Mouse (Mus musculus) MEL (cell line): ENCODE measurements around the gene Etfdh.

ENCODE experiments used
- CTCF ChIP-seq, 3 experiments: IDR thresholded peaks in 2 of 3; conservative IDR thresholded peaks in 1 of 3; 2 replicates each; pipeline ENCODE4 v1.5.1; 2011 to 2012; ENCODE audit warnings: low read length in 3 of 3, low read depth in 2 of 3, mild to moderate bottlenecking in 2 of 3, improper control_type of control experiment in 1 of 3, inconsistent platforms in 1 of 3, mixed read lengths in 1 of 3, moderate library complexity in 1 of 3; ENCODE audit not compliant: control insufficient read depth in 1 of 3, insufficient read depth in 1 of 3, poor library complexity in 1 of 3, severe bottlenecking in 1 of 3
- E2F4 ChIP-seq: IDR thresholded peaks from 2 replicates; pipeline ENCODE4 v1.6.1; 2011; ENCODE audit warnings: low read depth, low read length, improper control_type of control experiment, borderline replicate concordance
- GATA1 ChIP-seq: IDR thresholded peaks from 2 replicates; pipeline ENCODE4 v1.6.1; 2011; ENCODE audit warnings: low read depth, low read length, improper control_type of control experiment
- HCFC1 ChIP-seq: IDR thresholded peaks from 2 replicates; pipeline ENCODE4 v1.6.1; 2012; ENCODE audit warnings: low read depth, mild to moderate bottlenecking, inconsistent platforms, low read length, improper control_type of control experiment, moderate library complexity
- KAT2A ChIP-seq: conservative IDR thresholded peaks from 2 replicates; pipeline ENCODE4 v1.6.1; 2012; ENCODE audit warnings: low read depth, low read length, improper control_type of control experiment, inconsistent platforms
- MAFK ChIP-seq: IDR thresholded peaks from 2 replicates; pipeline ENCODE4 v1.6.1; 2011; ENCODE audit warnings: low read depth, mild to moderate bottlenecking, low read length, improper control_type of control experiment, borderline replicate concordance
- NELFE ChIP-seq: IDR thresholded peaks from 2 replicates; pipeline ENCODE4 v1.6.1; 2011; ENCODE audit warnings: low read depth, low read length, improper control_type of control experiment
- POLR2A ChIP-seq, 2 experiments: IDR thresholded peaks; 2 replicates each; pipeline ENCODE4 v1.6.1; 2011 to 2012; ENCODE audit warnings: low read length in 2 of 2, mild to moderate bottlenecking in 2 of 2, control low read depth in 1 of 2, improper control_type of control experiment in 1 of 2, low read depth in 1 of 2, moderate library complexity in 1 of 2; ENCODE audit not compliant: control insufficient read depth in 1 of 2, insufficient read depth in 1 of 2, poor library complexity in 1 of 2
- TAL1 ChIP-seq: IDR thresholded peaks from 2 replicates; pipeline ENCODE4 v1.6.1; 2012; ENCODE audit warnings: mild to moderate bottlenecking, inconsistent platforms, low read length, moderate library complexity, mixed read lengths
- USF1 ChIP-seq: IDR thresholded peaks from 2 replicates; pipeline ENCODE4 v1.6.1; 2014; ENCODE audit warnings: low read depth, mild to moderate bottlenecking, inconsistent platforms, low read length, improper control_type of control experiment, moderate library complexity
- ZKSCAN1 ChIP-seq: IDR thresholded peaks from 2 replicates; pipeline ENCODE4 v1.6.1; 2012; ENCODE audit warnings: low read depth, mild to moderate bottlenecking, inconsistent platforms, low read length, improper control_type of control experiment, moderate library complexity

DNA sequence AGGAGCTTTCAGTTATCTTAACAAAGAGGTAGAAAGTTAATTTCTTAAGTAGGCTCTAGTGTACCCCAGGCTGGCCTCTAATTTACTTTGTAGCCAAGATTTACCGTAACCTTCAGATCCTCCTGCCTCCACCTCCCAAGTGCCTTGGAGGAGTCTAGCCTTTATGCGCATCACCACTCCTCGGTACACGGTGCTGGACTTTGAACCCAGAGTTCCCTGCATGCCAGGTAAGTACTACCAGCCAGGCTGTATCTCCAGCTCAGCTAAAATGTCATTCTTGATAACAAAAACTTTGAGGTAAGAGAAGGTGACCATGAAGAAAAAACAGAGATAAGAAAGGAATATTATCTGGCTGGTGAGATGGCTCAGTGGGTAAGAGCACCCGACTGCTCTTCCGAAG lies 68.7 kb downstream of the Etfdh start:
- no peak for TF ChIP-seq POLR2A (IDR thresholded peaks at IDR 0.05; ENCODE audit: control insufficient read depth in 1 of 2, insufficient read depth in 1 of 2, low read depth in 1 of 2, low read length in 2 of 2, poor library complexity in 1 of 2)
- no peak for TF ChIP-seq ZKSCAN1
- TF ChIP-seq USF1: no peak
- no peak for TF ChIP-seq CTCF (IDR thresholded peaks at IDR 0.05 in 2 of 3, conservative IDR thresholded peaks at IDR 0.05 in 1 of 3; ENCODE audit: control insufficient read depth in 1 of 3, insufficient read depth in 1 of 3, low read depth in 2 of 3, low read length in 3 of 3, poor library complexity in 1 of 3, severe bottlenecking in 1 of 3)
- no peak for TF ChIP-seq E2F4
- TF ChIP-seq GATA1: no peak
- no peak for TF ChIP-seq NELFE
- no peak for TF ChIP-seq KAT2A
- no peak for TF ChIP-seq TAL1
- TF ChIP-seq HCFC1: no peak
- TF ChIP-seq MAFK: no peak
